Mouse (Mus musculus) embryonic facial prominence, embryonic 15.5 days (tissue): ENCODE results near the gene Sgca. TPM values are rescaled to one million over a fixed set of nuclear protein-coding genes. Genes with fewer than 3 reads are reported as not detected.
"Not testable (repeated sequence)": the region's sequence is repeated elsewhere in the genome, so short reads cannot be mapped to it uniquely, and the experiment has no call there.

ENCODE experiments used
- ATAC-seq: fragments of 200-750 bp; cut with Nextera tagmentation; 2 replicates; pipeline ENCODE4 v1.8.0; 2017; ENCODE audit warnings: low read depth, moderate TSS enrichment; ENCODE audit not compliant: insufficient number of reproducible peaks, low FRiP score, low TSS enrichment
- H3K27ac ChIP-seq: fragments of 300-500 bp; sonication (generic); replicated peaks from 2 replicates; pipeline ENCODE4 v1.5.1; 2015; ENCODE audit warnings: mild to moderate bottlenecking, inconsistent platforms
- H3K27me3 ChIP-seq: fragments of 300-500 bp; sonication (generic); 2 replicates; pipeline ENCODE4 v1.6.1; 2015; ENCODE audit warnings: inconsistent platforms
- H3K36me3 ChIP-seq: fragments of 300-500 bp; sonication (generic); 2 replicates; pipeline ENCODE4 v1.6.1; 2015; ENCODE audit warnings: mild to moderate bottlenecking, inconsistent platforms
- H3K4me1 ChIP-seq: fragments of 300-500 bp; sonication (generic); 2 replicates; pipeline ENCODE4 v1.6.1; 2015; ENCODE audit warnings: inconsistent platforms
- H3K4me2 ChIP-seq: fragments of 300-500 bp; sonication (generic); replicated peaks from 2 replicates; pipeline ENCODE4 v1.6.1; 2015; ENCODE audit warnings: mild to moderate bottlenecking, inconsistent platforms
- H3K4me3 ChIP-seq: fragments of 300-500 bp; sonication (generic); replicated peaks from 2 replicates; pipeline ENCODE4 v1.5.1; 2015; ENCODE audit warnings: mild to moderate bottlenecking, inconsistent platforms
- H3K9ac ChIP-seq: fragments of 300-500 bp; sonication (generic); 2 replicates; pipeline ENCODE4 v1.6.1; 2015; ENCODE audit warnings: inconsistent platforms
- H3K9me3 ChIP-seq: fragments of 300-500 bp; sonication (generic); replicated peaks from 2 replicates; pipeline ENCODE4 v1.6.1; 2016; ENCODE audit warnings: inconsistent platforms
- WGBS: fragments of 180-500 bp; shearing (Covaris S2); methylation state at CpG from one replicate; pipeline ENCODE4 v1.1.7; 2015; 5-methylcytosine and 5-hydroxymethylcytosine counted together
- polyA plus RNA-seq: library from polyadenylated mRNA; unstranded; fragments of >200 nt; fragmentation: Nextera tagmentation; extraction: Ambion mirVana; gene quantifications from 2 replicates; pipeline ENCODE4 v1.2.1, GENCODE M21; 2015

Sgca gene
- polyA plus RNA-seq, 1 experiment from 2014 or later, result 11.7 TPM

DNA sequence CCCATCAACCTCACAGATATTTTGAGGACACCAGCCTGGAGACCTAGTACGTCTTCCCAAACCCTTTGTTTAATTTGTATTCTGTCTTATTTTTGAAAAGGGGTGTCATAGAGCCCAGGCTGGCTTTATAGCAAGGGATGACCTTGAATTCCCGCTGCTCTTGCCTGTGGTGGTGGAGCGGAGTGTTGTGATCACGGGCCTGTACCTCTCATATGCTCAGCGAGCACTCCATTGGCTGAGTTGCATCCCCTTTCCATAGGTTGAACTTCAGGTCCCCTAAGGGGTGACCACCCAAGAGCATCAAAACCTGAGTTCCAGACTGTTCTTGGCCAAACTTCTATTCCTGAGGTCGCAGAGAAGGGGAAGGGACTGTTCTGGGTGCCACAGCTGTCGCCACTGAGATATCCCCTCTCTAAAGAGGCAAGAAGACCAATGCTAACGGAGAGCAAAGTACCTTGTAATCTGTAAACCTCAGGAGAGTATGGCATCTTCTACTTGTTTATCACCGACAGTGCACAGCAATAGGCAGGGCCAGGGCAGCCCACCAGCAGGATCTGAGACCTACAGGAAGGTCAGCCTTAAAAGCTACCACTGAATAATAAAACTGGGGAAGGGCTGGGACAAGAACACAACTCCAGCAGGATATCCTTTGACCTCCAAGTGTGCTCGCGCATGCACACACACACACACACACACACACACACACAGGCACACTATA is 3.5 kb upstream of the Sgca start:
- no peak for ATAC-seq
- H3K9ac ChIP-seq, result no peak overlapping the region
- H3K9me3 ChIP-seq, result no peaks in the 10 kb centered on the region
- peak overlapping the region; percentile 54 for H3K4me2 ChIP-seq
- 77% methylated on average over 11 of the region's 11 CpGs for WGBS
- peak overlapping the region; percentile 37 for H3K4me3 ChIP-seq
- H3K4me1 ChIP-seq, result peaks cover 8% of the 10 kb centered on the region; the same call in 1 of the 2 replicates
- H3K36me3 ChIP-seq, result no peaks in the 10 kb centered on the region
- no peak overlapping the region for H3K27ac ChIP-seq
- no peaks in the 10 kb centered on the region for H3K27me3 ChIP-seq

DNA sequence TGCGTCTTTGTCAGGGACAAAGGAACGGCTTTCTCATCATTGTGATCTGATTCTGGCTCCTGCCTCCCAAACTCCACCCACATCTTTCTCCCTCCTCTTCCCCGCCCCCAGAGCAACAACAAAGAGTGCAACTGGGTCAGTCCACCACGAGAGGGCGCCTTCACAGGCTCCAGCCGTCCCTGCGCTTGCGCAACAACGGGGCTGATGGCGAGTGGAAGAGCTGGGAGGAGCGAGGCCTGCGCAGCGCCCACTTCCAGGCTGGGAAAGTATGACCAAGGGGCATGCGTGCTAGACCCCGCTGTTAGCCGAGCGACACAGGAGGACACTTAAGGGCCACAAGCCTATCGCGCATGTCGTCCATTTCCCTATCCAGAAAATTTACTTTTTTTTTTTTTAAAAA is 2.8 kb upstream of the Sgca start:
- Histone ChIP-seq H3K9ac (no peak overlapping the region), H3K4me3 (peak overlapping the region; percentile 37), H3K27ac (no peak overlapping the region), H3K27me3 (no peaks in the 10 kb centered on the region), H3K4me1 (peaks cover 8% of the 10 kb centered on the region; the same call in 1 of the 2 replicates), H3K9me3 (no peaks in the 10 kb centered on the region), H3K36me3 (no peaks in the 10 kb centered on the region), H3K4me2 (peak overlapping the region; percentile 54)
- peak; percentile 89 for ATAC-seq
- under 1% methylated on average over 20 of the region's 20 CpGs for WGBS

DNA sequence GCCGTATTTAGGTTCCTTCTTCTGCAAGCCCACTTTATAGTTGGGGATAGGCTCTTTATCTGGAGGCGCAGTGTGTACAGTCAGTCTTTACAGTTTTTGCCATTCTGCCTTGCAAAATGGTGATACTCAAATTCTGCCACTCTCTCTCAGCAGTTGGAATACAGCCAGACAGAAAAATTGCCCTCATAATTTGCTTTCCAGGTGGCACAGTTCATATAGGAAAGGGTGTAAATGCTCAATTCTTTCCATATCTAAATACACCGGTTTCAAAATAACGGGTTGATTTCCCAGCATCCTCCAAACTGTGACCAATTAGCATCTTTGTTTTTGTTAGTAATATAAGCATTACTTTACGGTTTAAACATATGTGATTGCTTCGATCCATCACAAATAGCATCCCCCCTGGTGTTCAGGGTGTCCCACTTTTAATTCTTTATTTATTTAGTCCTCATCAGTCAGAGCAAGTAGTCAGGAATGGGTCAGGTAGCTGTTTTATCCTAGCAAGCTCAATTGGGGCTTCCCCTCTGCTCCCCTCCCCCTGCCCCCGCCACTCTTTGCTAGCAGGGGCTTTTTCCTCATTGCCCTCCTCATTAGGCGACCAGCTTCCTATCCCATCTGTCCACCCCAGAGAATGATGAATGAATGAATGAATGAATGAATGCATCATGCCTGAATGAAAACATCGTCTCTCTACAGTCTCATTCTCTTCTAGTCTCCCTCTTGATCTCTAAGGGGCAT is 2.2 kb upstream of the Sgca start:
- peaks cover 8% of the 10 kb centered on the region; the same call in 1 of the 2 replicates for H3K4me1 ChIP-seq
- H3K9ac ChIP-seq, result no peak overlapping the region
- no peaks in the 10 kb centered on the region for H3K9me3 ChIP-seq
- peak overlapping the region; percentile 54 for H3K4me2 ChIP-seq
- peak overlapping the region; percentile 37 for H3K4me3 ChIP-seq
- H3K36me3 ChIP-seq, result no peaks in the 10 kb centered on the region
- no peak overlapping the region for H3K27ac ChIP-seq
- ATAC-seq, result no peak
- no peaks in the 10 kb centered on the region for H3K27me3 ChIP-seq
- WGBS, result 42% methylated on average over 9 of the region's 9 CpGs

DNA sequence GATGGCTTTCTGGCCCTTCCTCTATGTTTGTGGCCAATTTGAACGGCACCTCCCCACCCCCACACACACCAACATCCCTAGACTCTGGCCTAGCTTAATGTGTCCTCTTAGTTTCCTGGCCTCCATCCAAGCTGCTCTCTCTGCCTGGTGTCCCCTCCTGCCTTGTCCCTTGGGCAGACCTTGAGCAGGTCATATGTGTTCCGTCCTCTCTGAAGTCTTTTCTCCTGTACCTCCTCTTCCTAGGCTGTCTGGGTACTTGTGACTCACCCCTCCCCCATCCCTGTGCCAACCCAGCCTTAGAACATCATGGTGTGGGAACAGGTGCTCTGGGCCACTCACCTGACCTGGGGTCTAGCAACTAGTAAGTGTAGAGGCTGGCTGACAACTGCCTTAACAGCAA is 1.2 kb downstream of the Sgca start:
- Histone ChIP-seq H3K9ac (no peak overlapping the region), H3K9me3 (no peaks in the 10 kb centered on the region), H3K27ac (no peak overlapping the region), H3K36me3 (no peaks in the 10 kb centered on the region), H3K4me3 (no peak overlapping the region), H3K4me2 (no peak overlapping the region), H3K4me1 (peaks cover 14% of the 10 kb centered on the region; the same call in 1 of the 2 replicates), H3K27me3 (no peaks in the 10 kb centered on the region)
- ATAC-seq, result no peak
- 83% methylated on average over 2 of the region's 2 CpGs for WGBS

DNA sequence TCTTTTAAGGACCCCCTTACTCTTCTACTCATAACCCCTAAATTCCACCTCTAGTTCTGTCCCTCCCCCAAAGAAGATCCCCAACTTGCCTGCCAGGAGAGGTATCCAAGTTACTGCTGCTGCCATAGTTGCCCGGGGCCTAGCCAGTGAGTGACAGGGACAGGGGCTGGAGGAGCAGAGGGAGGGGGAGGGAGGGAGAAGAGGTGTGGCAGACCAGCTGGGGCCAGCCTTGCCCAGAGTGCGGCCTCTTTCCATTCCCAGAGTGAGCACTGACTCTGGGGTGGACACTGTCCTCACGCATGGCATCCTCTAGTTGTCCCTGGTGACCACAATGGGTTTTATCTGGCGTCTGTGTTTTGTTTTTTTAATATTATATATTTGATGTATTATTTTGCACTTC is 2.8 kb downstream of the Sgca start:
- no peak overlapping the region for H3K27ac ChIP-seq
- H3K9me3 ChIP-seq, result no peaks in the 10 kb centered on the region

DNA sequence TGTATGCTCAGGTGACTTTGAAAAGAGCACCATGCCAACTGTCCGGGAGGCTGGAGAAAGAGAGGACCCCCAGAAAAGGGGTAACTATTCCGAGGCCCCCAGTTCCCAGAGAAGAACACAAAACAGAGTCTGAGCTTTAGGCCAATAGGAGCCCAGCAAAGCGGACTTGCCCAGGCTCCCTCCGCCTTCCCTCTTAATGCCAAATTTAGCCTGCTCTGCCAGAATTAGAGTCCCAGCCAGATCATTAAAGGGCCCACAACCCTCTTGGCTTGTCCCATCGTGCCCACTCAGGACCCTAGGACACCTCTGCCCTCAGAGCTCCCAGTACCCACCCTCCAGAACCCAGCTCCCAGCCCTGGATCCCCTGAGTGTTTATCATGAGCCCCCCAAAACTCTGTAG is 3.2 kb downstream of the Sgca start:
- H3K9me3 ChIP-seq, result no peaks in the 10 kb centered on the region
- no peak overlapping the region for H3K4me3 ChIP-seq
- no peaks in the 10 kb centered on the region for H3K27me3 ChIP-seq
- H3K9ac ChIP-seq, result no peak overlapping the region
- 0 out of 2 replicates have a peak, but pooled peaks cover 6% of the 10 kb centered on the region for H3K4me1 ChIP-seq
- 40% methylated on average over 5 of the region's 5 CpGs for WGBS
- no peaks in the 10 kb centered on the region for H3K36me3 ChIP-seq
- no peak for ATAC-seq
- H3K4me2 ChIP-seq, result no peak overlapping the region
- H3K27ac ChIP-seq, result no peak overlapping the region

More for the DNA sequence above, 2.8 kb downstream of the Sgca start:
- Histone ChIP-seq H3K36me3 (no peaks in the 10 kb centered on the region), H3K4me1 (0 out of 2 replicates have a peak, but pooled peaks cover 6% of the 10 kb centered on the region), H3K9ac (no peak overlapping the region), H3K4me3 (no peak overlapping the region), H3K27me3 (no peaks in the 10 kb centered on the region), H3K4me2 (no peak overlapping the region)
- 36% methylated on average over 4 of the region's 4 CpGs for WGBS
- peak; percentile 52; the same call in 1 of the 2 replicates for ATAC-seq

DNA sequence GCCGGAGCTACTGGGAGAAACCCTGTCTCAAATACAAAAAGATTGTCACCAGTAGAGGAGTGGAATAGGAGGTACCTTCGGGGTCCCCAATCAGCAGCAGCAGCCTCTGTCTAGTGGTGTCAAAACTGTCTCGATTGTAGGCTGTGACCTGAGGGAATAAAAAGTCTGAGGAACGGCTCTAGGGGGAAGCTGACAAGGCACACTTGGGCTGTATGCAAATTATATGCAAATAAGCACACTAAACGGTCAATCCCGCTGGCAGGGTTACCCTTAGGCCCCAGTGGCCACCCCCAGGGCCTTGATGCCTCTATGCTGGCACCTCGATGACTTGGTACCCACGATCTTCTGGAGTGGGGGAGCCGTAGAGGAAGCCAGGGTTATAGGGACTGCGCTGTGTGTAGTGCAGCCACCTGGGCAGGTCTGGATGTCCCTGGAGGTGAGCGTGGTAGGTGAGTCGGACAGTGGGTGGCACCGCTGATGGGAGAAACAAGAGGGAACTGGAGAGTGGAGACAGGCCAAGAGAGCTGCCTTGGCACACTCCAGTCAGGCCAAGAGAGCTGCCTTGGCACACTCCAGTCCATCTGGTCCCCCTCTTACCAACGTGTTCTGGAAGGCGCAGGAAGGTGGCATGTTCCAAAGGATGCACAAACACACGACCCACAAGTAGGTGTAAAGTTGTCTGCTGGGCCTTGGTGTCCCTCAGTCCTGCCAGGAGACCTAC is 4.1 kb downstream of the Sgca start:
- Histone ChIP-seq H3K9ac (no peak overlapping the region), H3K4me1 (0 out of 2 replicates have a peak, but pooled peaks cover 6% of the 10 kb centered on the region), H3K4me3 (no peak overlapping the region), H3K9me3 (no peaks in the 10 kb centered on the region), H3K36me3 (no peaks in the 10 kb centered on the region), H3K27ac (no peak overlapping the region), H3K4me2 (no peak overlapping the region), H3K27me3 (no peaks in the 10 kb centered on the region)
- WGBS, result 67% methylated on average over 16 of the region's 16 CpGs
- no peak for ATAC-seq

DNA sequence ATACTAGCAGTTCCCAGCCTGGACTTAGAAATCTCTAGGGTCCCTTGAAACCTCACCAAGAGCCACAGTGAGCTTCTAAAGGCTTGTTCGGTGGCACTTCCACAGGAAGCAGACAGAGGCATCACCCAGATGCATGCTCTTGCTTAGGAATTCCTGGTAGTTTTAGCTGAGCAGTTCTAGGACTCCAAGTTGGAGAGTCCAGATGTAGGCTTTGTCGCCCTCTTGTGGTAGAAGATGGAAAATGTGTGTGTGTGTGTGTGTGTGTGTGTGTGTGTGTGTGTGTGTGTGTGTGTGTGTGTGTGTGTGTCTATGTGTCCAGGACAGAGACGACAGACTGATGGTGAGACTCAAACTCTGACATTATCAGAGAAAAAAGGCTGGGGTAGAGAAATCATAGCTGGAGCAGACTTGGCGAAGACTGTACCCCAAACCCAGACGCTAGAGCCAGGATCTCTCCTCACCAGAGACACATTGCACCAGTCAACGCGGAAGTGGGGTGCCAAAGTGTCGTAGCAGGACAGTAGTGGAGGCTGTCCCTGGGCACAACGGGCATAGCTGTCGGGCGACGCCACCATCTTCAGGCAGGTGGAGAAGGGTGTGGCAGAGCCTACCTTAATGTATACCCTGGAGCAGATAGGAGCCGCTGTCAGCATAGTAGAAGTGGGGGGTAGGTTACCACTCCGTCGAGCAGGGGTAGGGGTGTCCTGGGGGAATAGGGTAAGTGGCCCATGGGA is 5.8 kb downstream of the Sgca start:
- Histone ChIP-seq H3K4me2 (no peak overlapping the region), H3K4me1 (0 out of 2 replicates have a peak, but pooled peaks cover 6% of the 10 kb centered on the region), H3K4me3 (no peak overlapping the region), H3K9me3 (no peaks in the 10 kb centered on the region), H3K27ac (no peak overlapping the region), H3K27me3 (no peaks in the 10 kb centered on the region), H3K9ac (no peak overlapping the region), H3K36me3 (no peaks in the 10 kb centered on the region)
- 56% methylated on average over 15 of the region's 15 CpGs for WGBS
- peak; percentile 34; the same call in 1 of the 2 replicates for ATAC-seq

DNA sequence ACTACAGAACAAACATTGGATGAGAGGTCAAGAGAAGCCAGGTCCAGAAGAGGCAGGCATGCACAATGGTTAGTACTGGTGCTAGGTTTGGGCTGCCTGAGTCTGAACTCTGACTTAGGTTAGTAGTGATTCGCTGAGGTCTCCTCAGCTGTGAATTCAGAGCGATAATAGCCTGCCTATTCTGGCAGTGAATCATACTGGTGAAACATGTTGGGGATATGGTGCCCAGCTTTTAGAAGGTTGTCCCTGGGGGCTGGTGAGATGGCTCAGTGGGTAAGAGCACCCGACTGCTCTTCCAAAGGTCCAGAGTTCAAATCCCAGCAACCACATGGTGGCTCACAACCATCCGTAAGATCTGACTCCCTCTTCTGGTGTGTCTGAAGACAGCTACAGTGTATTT is 6.4 kb downstream of the Sgca start:
- not testable (repeated sequence) for H3K36me3 ChIP-seq, H3K27ac ChIP-seq, H3K4me1 ChIP-seq, H3K9me3 ChIP-seq, H3K4me3 ChIP-seq, H3K4me2 ChIP-seq, ATAC-seq, H3K9ac ChIP-seq, H3K27me3 ChIP-seq
- 86% methylated on average over 4 of the region's 4 CpGs for WGBS

DNA sequence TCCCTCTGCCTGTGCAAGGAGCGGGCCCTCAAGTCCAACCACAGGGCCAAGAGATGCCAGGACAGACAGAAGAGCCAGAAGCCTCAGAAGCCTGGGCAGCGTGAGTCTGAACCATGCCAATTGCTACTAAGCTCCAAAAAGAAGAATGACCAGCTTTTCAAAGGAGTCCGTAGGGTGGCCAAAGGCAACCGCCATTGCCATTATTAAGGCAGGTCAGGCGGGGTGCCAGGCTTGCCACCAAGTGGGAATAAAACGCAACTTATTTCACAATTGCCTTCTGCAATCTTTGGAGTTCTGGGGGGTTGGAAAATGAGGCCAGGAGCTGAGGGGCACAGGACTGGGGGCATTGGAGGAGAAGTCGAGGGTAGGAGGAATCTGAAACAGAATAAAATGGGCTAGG is 7.9 kb downstream of the Sgca start:
- Histone ChIP-seq H3K4me3 (no peak overlapping the region), H3K27ac (no peak overlapping the region), H3K9ac (no peak overlapping the region), H3K36me3 (no peaks in the 10 kb centered on the region), H3K9me3 (no peaks in the 10 kb centered on the region), H3K4me1 (peaks cover 12% of the 10 kb centered on the region), H3K27me3 (no peaks in the 10 kb centered on the region), H3K4me2 (no peak overlapping the region)
- 82% methylated on average over 7 of the region's 7 CpGs for WGBS
- ATAC-seq, result no peak

DNA sequence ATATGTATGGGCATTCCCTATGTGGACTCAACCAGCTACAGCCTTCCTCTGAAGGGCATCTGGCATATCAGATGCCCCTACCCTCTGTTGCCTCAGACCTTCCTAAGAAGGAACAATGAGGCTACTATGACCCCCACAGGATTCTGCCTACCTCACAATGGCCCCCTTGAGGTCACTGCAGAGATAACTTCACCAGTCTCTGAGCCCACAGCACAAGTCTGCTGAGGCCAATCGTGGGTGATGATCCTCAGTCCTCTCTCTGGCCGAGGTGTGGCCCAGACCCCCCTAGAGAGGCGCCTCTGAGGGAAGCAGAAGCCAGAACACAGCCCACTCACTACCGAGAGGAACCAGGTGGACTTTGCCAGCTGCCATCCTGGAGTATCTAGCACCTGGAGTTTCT is 8.7 kb downstream of the Sgca start, which contains the start of gene Hils1:
Gene Hils1, plus strand, starts transcription at position 175 of the 400 bp plus-strand sequence.
- no peak for ATAC-seq
- H3K9me3 ChIP-seq, result no peaks in the 10 kb centered on the region
- H3K36me3 ChIP-seq, result no peaks in the 10 kb centered on the region
- no peaks in the 10 kb centered on the region for H3K27me3 ChIP-seq
- no peak within 1 kb of the TSS for H3K9ac ChIP-seq
- H3K27ac ChIP-seq, result no peak within 1 kb of the TSS
- no peak within 1 kb of the TSS for H3K4me2 ChIP-seq
- H3K4me3 ChIP-seq, result no peak within 1 kb of the TSS
- 32% methylated on average over 4 of the region's 4 CpGs for whole genome bisulfite sequencing
- H3K4me1 ChIP-seq, result peaks cover 13% of the 10 kb centered on the region
